Mouse (Mus musculus): ENCODE results near the gene Carns1. TPM values are rescaled to one million over a fixed set of nuclear protein-coding genes. Genes with fewer than 3 reads are reported as not detected.
"Not testable (repeated sequence)": the region's sequence is repeated elsewhere in the genome, so short reads cannot be mapped to it uniquely, and the experiment has no call there.

The Carns1 gene
- polyA plus RNA-seq, 1 experiment = 2.1 TPM

DNA sequence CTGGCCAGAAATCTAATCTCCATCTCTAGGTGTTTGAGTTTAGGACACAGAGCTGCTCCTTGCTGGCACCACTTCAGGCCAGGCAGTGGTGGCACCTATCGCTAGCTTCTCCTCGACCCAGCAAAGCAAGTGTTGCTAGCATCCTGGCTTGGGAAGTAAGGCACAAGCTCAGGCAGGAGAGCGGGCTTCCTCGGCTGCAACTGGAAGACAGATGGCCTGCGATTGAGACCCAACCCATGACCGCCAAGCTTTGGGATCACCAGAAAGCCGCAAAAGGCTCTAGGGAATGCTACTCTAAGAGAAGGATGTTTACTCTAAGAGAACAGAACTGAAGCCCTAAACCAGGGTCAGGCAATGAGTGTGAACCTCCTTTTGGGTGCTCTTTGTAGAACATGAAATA, 45.8 kb downstream of the Carns1 start:
- Histone ChIP-seq H3K79me2 (ENCODE audit: control insufficient read depth, insufficient read depth) (peaks cover 18% of the 10 kb centered on the region), H3K36me3 (ENCODE audit: control insufficient read depth, insufficient read depth) (peaks cover 22% of the 10 kb centered on the region), H3K27me3 (ENCODE audit: control insufficient read depth, insufficient read depth, insufficient read length) (no peaks in the 10 kb centered on the region), H3ac (ENCODE audit: control insufficient read depth, insufficient read length, low read depth) (no peak overlapping the region), H3K4me3 (ENCODE audit: insufficient read depth, poor library complexity, severe bottlenecking) (no peak overlapping the region), H3K79me3 (ENCODE audit: low read depth) (peaks cover 6% of the 10 kb centered on the region)
- no peak for TF ChIP-seq USF1 (IDR thresholded peaks at IDR 0.05; ENCODE audit: low read depth)
- TF ChIP-seq FOSL1 (IDR thresholded peaks at IDR 0.05; ENCODE audit: insufficient read depth, low read length, poor library complexity, severe bottlenecking) = no peak
- no peak for TF ChIP-seq CTCF (IDR thresholded peaks at IDR 0.05; ENCODE audit: control insufficient read depth, insufficient read depth, insufficient read length)
- TF ChIP-seq MYOD1 (IDR thresholded peaks at IDR 0.05; ENCODE audit: control insufficient read depth, insufficient read length, low read depth) = no peak
- no peak for TF ChIP-seq MAX (IDR thresholded peaks at IDR 0.05)
- no peak for TF ChIP-seq CEBPB (IDR thresholded peaks at IDR 0.05; ENCODE audit: low read depth)
- TF ChIP-seq MYOG (IDR thresholded peaks at IDR 0.05; ENCODE audit: control insufficient read depth, extremely low read depth, insufficient read length) = no peak

DNA sequence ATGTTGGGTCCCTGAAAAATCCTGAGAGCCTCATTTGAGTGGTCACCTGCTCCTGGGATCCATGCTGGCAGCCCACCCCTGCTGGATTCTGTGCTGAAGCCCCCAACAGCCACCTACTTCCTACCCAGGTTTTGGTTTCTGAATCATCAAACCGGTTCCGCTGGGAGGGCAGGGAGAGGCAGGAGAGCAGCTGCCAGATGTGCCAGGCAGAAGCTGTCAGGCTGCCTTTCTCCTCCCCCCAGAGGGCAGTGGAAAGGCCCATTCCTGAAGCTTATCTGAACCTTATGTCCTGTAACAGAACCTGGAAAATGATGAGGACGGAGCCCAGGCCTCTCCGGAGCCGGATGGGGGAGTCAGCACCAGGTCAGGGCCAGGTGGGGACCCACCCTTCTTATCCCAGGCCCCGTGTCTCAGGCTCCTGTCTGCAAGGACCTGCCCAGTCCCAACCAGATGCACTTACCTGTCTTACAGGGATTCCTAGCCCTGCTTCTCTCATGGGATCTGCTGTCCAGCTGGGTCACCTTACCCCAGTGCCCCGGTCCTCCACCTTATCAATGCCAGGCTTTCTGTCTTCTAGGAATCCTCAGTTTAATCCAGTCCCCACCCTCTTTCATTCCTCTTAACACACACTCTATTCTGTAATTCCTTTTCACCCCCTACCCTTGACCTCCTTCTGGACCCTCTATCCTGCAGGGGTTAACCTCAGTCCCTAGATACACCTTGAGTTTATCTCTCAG, 48.4 kb downstream of the Carns1 start:
- Histone ChIP-seq H3K79me3 (ENCODE audit: low read depth) (peaks cover 6% of the 10 kb centered on the region), H3ac (ENCODE audit: control insufficient read depth, insufficient read length, low read depth) (peak overlapping the region; percentile 83), H3K4me3 (ENCODE audit: insufficient read depth, poor library complexity, severe bottlenecking) (peak overlapping the region; percentile 87), H3K27me3 (ENCODE audit: control insufficient read depth, insufficient read depth, insufficient read length) (no peaks in the 10 kb centered on the region), H3K79me2 (ENCODE audit: control insufficient read depth, insufficient read depth) (peaks cover 18% of the 10 kb centered on the region), H3K36me3 (ENCODE audit: control insufficient read depth, insufficient read depth) (peaks cover 10% of the 10 kb centered on the region)
- TF ChIP-seq CTCF (IDR thresholded peaks at IDR 0.05; ENCODE audit: control insufficient read depth, insufficient read depth, insufficient read length) (no peak), MYOD1 (IDR thresholded peaks at IDR 0.05; ENCODE audit: control insufficient read depth, insufficient read length, low read depth) (no peak), CEBPB (IDR thresholded peaks at IDR 0.05; ENCODE audit: low read depth) (no peak), USF1 (IDR thresholded peaks at IDR 0.05; ENCODE audit: low read depth) (no peak)

DNA sequence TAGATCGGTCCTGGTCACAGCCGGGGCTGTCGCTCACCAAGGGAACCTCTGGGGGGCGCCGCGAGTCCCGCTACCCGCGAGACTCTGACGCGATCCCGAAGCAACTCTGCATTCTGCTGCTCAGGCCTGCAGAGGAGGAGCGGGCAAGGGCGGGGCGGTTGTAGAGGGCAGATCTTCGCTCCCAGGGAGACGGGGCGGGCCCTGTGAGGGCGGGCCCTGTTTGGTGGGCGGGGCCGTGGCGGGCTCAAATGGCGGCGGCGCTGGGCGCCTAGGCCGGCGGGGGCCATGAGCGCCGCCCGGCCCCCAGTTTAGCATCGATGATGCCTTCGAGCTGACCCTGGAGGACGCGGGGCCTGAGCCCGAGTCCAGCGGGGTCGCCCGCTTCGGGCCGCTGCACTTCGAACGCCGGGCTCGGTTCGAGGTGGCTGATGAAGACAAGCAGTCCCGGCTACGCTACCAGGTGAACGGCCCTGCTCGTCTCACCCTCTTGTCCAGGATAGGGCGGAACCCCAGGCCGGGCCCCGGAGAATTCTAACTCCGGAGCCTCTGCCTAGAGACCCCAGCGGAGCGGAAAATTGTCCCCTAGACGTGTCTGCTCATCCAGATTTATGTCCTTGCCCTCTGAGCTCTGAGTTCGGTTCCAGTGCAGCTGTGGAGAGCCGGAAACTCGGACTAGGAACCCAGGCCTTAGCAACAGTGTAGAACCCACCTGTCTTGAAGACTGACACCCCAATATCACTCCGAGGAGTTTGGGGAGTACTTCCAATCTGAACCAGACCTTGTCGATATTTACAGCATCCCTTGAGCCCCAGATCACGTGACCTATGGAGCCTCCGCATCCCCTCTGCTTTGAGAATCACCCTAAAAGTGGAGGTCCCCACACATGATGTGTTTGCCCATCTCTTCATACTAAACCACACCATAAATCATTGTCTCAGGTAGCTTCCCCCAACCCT, 49.3 kb downstream of the Carns1 start, which contains the start of gene Aip:
Aip (minus strand) TSS at position 118 of the 956 bp plus-strand sequence.
- peaks cover 10% of the 10 kb centered on the region for H3K36me3 ChIP-seq (ENCODE audit: control insufficient read depth, insufficient read depth)
- peak within 1 kb of the TSS; percentile 83 for H3ac ChIP-seq (ENCODE audit: control insufficient read depth, insufficient read length, low read depth)
- H3K4me3 ChIP-seq (ENCODE audit: insufficient read depth, poor library complexity, severe bottlenecking) = peak within 1 kb of the TSS; percentile 87
- TF ChIP-seq MYOG (IDR thresholded peaks at IDR 0.05; ENCODE audit: control insufficient read depth, extremely low read depth, insufficient read length) (no peak), CEBPB (IDR thresholded peaks at IDR 0.05; ENCODE audit: low read depth) (no peak), USF1 (IDR thresholded peaks at IDR 0.05; ENCODE audit: low read depth) (peak; percentile 97), CTCF (IDR thresholded peaks at IDR 0.05; ENCODE audit: control insufficient read depth, insufficient read depth, insufficient read length) (peak; percentile 74), MAX (IDR thresholded peaks at IDR 0.05) (no peak), MYOD1 (IDR thresholded peaks at IDR 0.05; ENCODE audit: control insufficient read depth, insufficient read length, low read depth) (no peak), FOSL1 (IDR thresholded peaks at IDR 0.05; ENCODE audit: insufficient read depth, low read length, poor library complexity, severe bottlenecking) (no peak)
- H3K79me2 ChIP-seq (ENCODE audit: control insufficient read depth, insufficient read depth) = peaks cover 20% of the 10 kb centered on the region
- peaks cover 6% of the 10 kb centered on the region for H3K79me3 ChIP-seq (ENCODE audit: low read depth)
- H3K27me3 ChIP-seq (ENCODE audit: control insufficient read depth, insufficient read depth, insufficient read length) = no peaks in the 10 kb centered on the region

DNA sequence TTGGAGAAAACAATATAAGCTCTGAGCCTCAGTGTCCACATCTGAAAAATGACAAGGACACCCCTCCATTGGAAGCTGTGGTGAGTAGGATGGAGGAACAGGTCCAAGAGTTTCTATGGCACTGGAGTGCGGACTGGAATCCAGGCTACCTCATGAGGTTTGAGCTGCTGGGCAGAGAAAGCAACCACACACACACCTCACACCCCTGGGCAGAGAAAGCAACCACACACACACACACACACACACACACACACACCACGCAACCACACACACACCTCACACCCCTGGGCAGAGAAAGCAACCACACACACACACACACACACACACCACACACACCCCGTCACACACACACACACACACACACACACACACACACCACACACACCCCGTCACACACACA, 50.0 kb downstream of the Carns1 start:
- Histone ChIP-seq H3K36me3 (ENCODE audit: control insufficient read depth, insufficient read depth) (peaks cover 10% of the 10 kb centered on the region), H3K79me2 (ENCODE audit: control insufficient read depth, insufficient read depth) (peaks cover 27% of the 10 kb centered on the region), H3K79me3 (ENCODE audit: low read depth) (peaks cover 12% of the 10 kb centered on the region), H3ac (ENCODE audit: control insufficient read depth, insufficient read length, low read depth) (peak overlapping the region; percentile 60)
- not testable (repeated sequence) for H3K4me3 ChIP-seq (ENCODE audit: insufficient read depth, poor library complexity, severe bottlenecking); H3K27me3 ChIP-seq (ENCODE audit: control insufficient read depth, insufficient read depth, insufficient read length)

DNA sequence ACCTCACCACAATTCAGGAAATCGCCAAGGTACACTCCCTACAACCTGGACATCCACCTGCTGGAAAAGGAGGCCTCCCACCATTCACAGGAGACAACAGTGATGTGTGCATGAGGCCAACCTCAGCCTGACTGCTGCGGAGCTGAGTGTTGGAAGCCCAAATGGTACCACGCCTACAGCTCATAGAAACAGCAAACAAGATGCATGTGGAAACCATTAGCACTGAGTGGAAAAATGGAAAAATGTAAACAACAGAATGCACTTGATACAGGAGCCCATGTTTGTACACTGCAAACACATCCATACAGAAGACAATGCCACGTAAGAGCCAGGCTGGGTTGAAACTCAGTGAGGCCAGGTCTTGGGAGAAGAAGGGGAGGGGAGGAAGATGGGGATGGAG, 50.8 kb downstream of the Carns1 start:
- peaks cover 16% of the 10 kb centered on the region for H3K79me3 ChIP-seq (ENCODE audit: low read depth)
- no peaks in the 10 kb centered on the region for H3K27me3 ChIP-seq (ENCODE audit: control insufficient read depth, insufficient read depth, insufficient read length)
- peaks cover 35% of the 10 kb centered on the region for H3K79me2 ChIP-seq (ENCODE audit: control insufficient read depth, insufficient read depth)
- TF ChIP-seq CTCF (IDR thresholded peaks at IDR 0.05; ENCODE audit: control insufficient read depth, insufficient read depth, insufficient read length) (no peak), MYOG (IDR thresholded peaks at IDR 0.05; ENCODE audit: control insufficient read depth, extremely low read depth, insufficient read length) (no peak), FOSL1 (IDR thresholded peaks at IDR 0.05; ENCODE audit: insufficient read depth, low read length, poor library complexity, severe bottlenecking) (no peak), USF1 (IDR thresholded peaks at IDR 0.05; ENCODE audit: low read depth) (no peak), MYOD1 (IDR thresholded peaks at IDR 0.05; ENCODE audit: control insufficient read depth, insufficient read length, low read depth) (no peak), CEBPB (IDR thresholded peaks at IDR 0.05; ENCODE audit: low read depth) (no peak), MAX (IDR thresholded peaks at IDR 0.05) (no peak)
- peaks cover 10% of the 10 kb centered on the region for H3K36me3 ChIP-seq (ENCODE audit: control insufficient read depth, insufficient read depth)
- no peak overlapping the region for H3K4me3 ChIP-seq (ENCODE audit: insufficient read depth, poor library complexity, severe bottlenecking)
- no peak overlapping the region for H3ac ChIP-seq (ENCODE audit: control insufficient read depth, insufficient read length, low read depth)
